Mouse (Mus musculus) fibroblast of lung, adult 2 months (primary cell): Measurements from ENCODE around the gene Olfr1225.
"Not testable (repeated sequence)": the region's sequence is repeated elsewhere in the genome, so short reads cannot be mapped to it uniquely, and the experiment has no call there.

Experiments used
- DNase-seq: peaks from one replicate; pipeline ENCODE4 v3.0.0-alpha.2; 2011; ENCODE audit warnings: low read depth

Olfr1225 gene

GRCm38 (mm10) chr2:89174569-89174968 is at the start of gene Olfr1225:
Olfr1225 (minus strand) TSS chr2:89174669.
- DNase-seq = no peak

DNA sequence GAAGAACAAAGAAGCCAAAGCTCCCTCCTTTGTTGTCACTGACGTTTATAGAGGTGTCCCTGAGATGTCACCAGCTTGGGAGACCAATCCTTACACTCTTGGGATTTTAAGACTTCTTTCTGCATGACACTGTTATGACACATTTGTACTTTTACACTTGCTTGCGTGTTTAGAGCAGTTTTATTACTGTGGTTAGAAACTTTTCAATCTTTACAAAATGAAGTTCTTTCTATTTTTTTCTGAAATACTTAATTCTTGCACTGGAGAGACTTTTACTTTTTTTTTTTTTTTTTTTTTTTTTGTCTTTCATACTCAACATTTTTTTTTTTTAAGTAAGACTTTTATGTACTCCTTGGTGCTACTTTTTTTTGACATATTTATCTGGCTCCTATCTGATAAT is 25.5 kb upstream of the Olfr1225 start, which contains the start of gene Olfr1226:
Gene Olfr1226 (minus strand): TSS at position 101 of the 400 bp plus-strand sequence.
- no peak for DNase-seq

- no peak for DNase-seq
Observed at GRCm38 (mm10) chr2:89196325-89196982, 22.0 kb upstream of the Olfr1225 start.

GRCm38 (mm10) chr2:89164711-89165110 is 9.8 kb downstream of the Olfr1225 start:
- not testable (repeated sequence) for DNase-seq

- not testable (repeated sequence) for DNase-seq
Observed at GRCm38 (mm10) chr2:89163991-89164390, 10.5 kb downstream of the Olfr1225 start, which contains the start of gene Olfr1224-ps1. Olfr1224-ps1 (minus strand) TSS chr2:89164091.

- no peak for DNase-seq
Observed at GRCm38 (mm10) chr2:89151460-89151859, 23.0 kb downstream of the Olfr1225 start, which contains the start of gene Olfr1223. Olfr1223 (minus strand) TSS chr2:89151560.

DNA sequence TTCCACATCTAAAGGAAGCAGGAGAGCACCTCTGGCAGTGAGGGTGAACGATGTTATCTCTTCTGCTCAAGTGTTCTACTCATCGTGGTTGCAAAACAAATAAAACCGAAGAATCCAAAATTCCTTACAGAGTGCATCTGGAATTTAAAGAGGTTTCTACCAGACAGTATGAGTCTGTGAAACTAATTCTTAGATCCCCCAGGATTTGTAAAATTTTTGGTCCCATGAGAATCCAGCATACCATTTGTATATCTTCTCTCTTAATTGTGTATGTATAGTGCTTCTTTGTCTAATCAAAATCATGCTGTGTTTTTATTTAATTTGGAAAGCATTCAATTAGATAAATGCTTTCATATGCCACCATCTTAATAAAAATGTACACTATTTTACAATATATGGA is 41.5 kb downstream of the Olfr1225 start, which contains the start of gene Olfr1222:
Gene Olfr1222 (minus strand): TSS at position 101 of the 400 bp plus-strand sequence.
- no peak for DNase-seq
